Mouse (Mus musculus): Measurements from ENCODE around the gene Chst15.

Chst15 gene

DNA sequence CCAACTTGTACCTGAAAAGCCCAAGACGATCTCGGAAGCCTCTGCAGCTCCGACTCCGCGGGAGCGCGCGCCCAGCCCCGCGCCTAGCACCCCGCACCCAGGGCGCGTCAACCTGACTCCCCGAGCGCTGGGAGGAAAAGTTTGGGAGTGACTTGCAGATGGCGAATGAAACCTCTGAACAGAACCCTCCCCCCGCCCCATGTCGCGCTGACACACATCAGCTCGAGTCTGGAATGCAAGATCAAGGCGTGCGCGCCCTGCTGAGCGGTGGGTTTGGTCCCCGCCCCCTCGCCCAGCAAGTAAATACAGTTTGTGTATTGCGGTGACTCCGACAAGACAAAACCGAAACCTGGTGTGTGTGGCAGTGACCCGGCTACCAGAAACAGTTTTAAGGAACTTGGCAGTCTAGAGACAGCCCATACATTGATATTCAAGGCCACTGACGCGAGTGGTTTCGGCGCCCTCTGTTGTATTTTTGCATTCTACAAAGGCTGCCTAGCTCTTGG, at the start of gene Chst15:
Gene Chst15, minus strand, starts transcription at position 193 of the 506 bp plus-strand sequence.
- in situ Hi-C loops (cut with MboI; ENCODE audit: unreplicated experiment in 2 of 2) = loop anchor here (5.0 kb wide), 3 partner anchors 85 to 155 kb away; no protein-coding TSS in a partner anchor

DNA sequence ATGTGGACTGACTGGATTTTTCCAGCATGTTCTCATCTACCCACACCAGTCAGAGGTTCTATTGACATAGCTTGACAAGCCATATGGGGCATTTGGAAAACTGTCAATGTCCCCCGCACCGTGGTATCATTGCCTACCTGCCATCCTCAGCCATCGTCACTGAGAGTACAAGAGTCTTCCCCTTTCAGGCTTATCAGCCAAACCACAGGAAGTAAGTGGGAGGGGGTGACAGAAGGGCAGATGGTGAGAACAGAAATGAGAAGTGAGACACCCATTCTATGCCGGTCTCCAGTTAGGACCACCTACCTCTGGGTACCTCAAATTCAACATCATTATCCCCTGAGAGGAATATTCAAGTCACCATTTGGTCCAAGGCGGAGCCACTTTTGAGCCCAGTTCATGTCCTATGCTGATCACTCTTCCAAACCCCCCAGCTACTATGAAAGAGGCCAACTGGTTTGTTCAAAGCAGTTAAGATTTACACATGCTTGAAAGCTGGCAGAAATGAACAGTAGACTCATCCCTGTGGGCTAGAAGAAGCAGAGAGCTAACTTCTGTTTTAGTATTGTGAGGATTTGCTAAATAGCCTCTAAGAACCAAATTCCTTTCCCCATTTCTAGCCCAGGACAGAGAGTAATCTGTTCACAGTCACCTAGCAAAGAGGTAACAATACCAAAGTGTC, 48.8 kb upstream of the Chst15 start:
- in situ Hi-C loops (cut with MboI; ENCODE audit: unreplicated experiment in 2 of 2) = no loop called here

DNA sequence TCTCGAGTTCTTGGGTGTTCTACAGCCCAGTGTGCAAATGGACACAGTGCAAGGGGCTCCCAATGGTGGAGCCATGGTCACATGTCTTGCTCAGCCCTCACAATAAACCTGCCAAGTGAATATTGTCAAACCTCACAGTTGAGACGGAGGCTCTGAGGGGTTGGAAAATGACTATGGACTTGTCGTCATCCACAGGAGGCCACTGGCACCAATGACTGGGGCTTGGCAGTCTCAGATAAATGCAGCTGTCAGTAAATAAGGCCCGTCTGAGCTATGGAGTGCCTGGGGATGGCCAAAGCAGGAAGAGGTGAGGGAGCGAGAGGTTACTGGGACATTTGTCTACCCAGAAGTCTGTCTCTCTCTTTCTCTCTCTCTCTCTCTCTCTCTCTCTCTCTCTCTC, 48.1 kb upstream of the Chst15 start:
- in situ Hi-C loops (cut with MboI; ENCODE audit: unreplicated experiment in 2 of 2) = no loop called here

DNA sequence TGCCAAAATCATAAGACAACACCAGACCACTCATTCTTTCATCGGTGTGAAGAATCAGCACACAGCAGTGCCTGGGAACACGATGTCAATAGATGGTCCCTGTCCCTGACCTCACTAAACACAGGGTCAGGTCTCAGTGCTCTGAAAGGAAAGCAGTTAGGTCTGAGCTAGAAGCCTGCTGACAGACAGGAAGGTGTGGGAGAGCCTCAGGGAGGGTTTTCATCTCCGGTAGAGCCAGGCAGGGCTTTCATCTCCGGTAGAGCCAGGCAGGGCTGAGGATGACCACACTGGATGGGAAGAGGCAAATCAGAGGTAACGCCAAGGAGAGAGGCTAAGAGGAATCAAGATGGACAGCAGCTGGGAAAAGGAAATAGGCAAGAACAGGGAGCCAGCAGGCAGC, 47.5 kb upstream of the Chst15 start:
- in situ Hi-C loops (cut with MboI; ENCODE audit: unreplicated experiment in 2 of 2) = no loop called here

DNA sequence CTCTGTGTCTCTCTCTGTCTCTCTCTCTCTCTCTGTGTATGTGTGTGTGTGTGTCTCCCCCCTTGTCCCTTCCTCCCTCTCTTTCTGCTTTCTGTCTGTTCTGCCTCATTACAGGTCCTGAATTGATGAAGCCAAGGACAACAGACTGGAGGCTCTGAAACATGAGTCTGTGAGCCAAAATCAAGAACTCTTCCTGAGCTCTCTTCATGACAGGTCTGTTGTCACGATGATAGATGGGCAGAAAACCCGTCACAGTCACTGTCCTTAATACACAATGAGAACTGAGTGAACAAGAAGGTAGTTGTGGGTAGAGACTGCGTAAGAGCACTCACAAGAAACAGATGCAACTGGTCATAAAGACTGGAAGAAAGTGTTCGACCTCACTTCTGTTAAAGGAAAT, 43.3 kb upstream of the Chst15 start:
- in situ Hi-C loops (cut with MboI; ENCODE audit: unreplicated experiment in 2 of 2) = no loop called here

DNA sequence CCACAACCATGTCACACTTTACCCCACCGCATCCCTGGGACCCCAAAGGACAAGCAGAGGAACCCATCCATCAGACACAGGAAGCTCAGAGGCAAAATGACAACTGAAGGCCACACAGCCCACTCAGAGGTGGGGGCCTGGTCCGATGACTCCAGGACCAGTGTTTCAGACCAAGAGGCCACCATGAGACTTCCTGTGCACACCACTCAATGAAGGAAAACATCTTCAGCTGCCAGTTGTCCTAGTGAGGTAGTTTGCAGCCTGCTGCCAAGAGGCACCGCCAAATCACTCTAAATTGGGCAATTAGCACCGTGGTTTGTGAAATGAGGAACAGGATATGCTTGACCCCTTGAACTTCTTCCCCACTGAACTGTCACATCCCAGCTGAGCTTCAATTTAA, 41.7 kb upstream of the Chst15 start:
- in situ Hi-C loops (cut with MboI; ENCODE audit: unreplicated experiment in 2 of 2) = loop anchor here (5.0 to 10.0 kb wide), 4 partner anchors 36 to 336 kb away; no protein-coding TSS in a partner anchor

DNA sequence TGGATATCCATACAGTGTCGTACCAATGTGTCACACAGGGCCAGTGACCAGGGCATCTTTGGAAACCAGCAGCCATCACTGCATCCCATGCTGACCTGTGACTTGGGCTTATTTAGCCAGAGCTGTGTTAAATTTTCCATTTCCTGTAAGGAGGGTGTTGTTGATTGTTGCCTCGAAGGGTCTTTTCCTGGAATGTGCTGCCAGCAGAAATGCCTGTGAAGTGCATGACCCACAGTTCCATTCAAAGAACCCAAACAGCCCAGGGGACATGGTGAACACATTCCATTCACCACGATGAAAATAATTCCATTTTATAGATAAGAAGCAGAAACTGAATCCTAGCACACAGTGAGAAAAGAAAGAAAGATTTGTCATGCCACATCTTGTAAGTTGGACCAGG, 41.2 kb upstream of the Chst15 start:
- in situ Hi-C loops (cut with MboI; ENCODE audit: unreplicated experiment in 2 of 2) = loop anchor here (5.0 to 10.0 kb wide), 4 partner anchors 36 to 337 kb away; no protein-coding TSS in a partner anchor

DNA sequence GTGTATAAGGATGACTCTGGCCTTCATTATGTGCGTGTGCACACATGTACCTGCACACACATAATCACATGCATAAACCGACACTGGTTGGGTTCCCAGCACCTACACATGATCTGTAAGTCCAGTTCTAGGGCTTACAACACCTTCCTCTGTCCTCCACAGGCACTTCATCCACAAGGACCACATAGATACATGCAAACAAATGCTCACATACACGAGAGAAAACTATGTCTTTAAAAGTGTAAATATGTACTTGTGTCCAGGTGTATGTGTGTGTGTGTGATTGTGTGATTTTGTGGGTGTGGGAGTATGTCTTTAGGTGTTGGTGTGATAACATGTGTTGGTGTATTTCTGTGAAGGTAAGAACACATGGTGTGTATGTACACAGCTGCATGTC, 40.8 kb upstream of the Chst15 start:
- in situ Hi-C loops (cut with MboI; ENCODE audit: unreplicated experiment in 2 of 2) = loop anchor here (5.0 to 10.0 kb wide), 4 partner anchors 36 to 337 kb away; no protein-coding TSS in a partner anchor

DNA sequence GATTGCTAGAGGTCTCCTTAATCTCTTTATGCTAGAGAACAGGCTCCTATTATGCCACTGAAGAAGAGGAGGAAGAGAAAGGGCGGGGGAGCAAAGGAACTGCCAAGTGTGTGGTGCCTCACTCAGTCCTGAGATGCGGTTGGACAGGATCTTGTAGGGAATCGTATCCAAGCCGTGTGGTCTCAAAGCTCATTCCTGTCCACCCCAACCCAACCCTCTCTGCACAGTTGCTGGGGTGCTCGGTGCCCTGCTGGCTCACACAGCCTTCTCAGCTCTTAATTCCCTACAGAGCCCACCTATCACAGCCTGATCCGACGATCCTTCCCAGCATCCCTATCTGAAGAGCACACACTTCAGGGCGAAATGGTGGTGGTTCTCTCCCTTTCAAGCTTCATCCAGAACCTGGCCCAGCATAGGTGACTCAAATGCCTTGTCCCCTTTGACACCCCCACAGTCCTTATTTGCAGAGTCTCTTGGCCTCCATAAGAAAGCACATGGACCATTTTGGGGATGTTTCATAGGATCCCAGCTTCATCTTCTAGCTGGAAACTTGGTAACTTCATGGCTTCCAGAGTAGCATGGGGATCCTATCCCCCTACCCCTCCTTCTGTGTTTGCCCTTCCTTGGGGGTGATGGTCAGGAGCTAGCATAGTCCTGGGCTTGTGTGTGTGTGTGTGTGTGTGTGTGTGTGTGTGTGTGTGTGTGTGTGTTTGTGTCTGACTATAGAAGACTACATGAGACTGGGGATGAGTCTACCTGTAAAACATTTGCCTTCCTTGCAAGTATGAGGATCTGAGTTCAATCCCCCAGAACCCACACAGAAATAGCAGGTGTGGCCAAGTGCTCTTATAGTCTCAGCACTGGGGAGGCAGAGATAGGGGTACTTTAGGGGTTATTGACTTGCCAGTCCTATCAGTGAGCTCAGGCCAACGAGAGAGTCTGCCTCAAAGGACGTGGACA, 40.1 kb upstream of the Chst15 start:
- in situ Hi-C loops (cut with MboI; ENCODE audit: unreplicated experiment in 2 of 2) = loop anchor here (5.0 to 10.0 kb wide), 4 partner anchors 35 to 338 kb away; no protein-coding TSS in a partner anchor

DNA sequence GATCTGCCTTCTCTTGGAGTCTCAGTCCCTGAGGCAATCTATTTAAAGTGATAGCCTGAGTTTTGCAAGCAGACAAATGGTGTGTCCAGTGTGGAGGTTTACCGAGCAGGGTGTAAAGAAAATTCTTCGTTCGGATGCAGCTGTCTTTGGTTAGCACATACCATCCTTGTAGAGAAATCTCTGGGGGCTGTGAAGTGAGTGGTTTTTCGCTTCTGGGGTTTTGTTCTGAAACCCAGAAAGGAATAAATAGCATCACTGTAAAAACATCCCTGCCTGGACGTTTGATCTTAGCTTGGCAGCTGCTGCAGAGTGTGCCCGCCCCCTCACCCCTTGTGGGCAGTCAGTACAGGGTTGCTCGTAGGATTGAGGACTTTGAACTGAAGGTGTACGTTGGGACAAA, 39.2 kb upstream of the Chst15 start:
- in situ Hi-C loops (cut with MboI; ENCODE audit: unreplicated experiment in 2 of 2) = loop anchor here (5.0 to 10.0 kb wide), 4 partner anchors 34 to 339 kb away; no protein-coding TSS in a partner anchor

DNA sequence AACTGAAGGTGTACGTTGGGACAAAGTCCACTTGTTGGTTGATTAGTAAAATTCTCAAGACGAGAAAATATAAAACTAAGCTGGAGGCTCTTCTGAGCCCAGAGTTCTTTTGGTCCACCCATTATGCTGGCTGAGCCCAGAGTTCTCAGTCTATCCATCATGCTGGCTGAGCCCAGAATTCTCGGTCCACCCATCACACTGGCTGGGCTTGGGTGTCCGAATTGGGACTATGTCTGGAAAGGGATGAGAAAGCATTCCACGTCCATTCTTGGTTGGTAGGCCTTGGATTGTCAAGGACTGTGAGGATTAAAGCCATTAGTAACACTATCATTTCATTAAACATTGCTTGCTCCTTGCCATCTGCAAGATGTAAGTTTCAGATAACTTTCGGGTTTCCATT, 38.7 kb upstream of the Chst15 start:
- in situ Hi-C loops (cut with MboI; ENCODE audit: unreplicated experiment in 2 of 2) = loop anchor here (5.0 to 10.0 kb wide), 4 partner anchors 33 to 339 kb away; no protein-coding TSS in a partner anchor

DNA sequence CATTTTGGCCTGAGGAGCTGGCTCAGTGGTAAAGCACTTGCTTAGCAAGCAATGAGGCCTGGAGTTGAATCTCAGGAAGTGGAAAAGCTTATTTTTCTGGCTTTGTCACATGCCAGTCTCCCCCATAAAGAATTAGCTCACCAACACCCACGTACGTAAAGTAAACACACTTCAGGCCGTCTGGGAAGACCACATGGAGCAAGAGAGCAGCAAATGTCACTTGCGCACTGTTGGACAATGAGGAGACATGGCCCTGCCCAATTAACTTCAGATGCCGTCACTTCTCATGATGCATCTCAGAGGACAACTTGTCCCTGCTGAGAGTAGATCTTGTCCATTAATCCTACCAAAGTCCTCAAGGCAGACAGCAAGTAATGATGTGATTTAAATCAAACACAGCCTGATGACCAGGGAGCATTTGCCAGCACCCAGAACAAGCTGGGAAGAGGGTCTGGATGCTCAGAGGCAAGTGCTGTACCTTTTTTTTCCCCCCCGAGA, 32.1 kb upstream of the Chst15 start:
- in situ Hi-C loops (cut with MboI; ENCODE audit: unreplicated experiment in 2 of 2) = no loop called here

DNA sequence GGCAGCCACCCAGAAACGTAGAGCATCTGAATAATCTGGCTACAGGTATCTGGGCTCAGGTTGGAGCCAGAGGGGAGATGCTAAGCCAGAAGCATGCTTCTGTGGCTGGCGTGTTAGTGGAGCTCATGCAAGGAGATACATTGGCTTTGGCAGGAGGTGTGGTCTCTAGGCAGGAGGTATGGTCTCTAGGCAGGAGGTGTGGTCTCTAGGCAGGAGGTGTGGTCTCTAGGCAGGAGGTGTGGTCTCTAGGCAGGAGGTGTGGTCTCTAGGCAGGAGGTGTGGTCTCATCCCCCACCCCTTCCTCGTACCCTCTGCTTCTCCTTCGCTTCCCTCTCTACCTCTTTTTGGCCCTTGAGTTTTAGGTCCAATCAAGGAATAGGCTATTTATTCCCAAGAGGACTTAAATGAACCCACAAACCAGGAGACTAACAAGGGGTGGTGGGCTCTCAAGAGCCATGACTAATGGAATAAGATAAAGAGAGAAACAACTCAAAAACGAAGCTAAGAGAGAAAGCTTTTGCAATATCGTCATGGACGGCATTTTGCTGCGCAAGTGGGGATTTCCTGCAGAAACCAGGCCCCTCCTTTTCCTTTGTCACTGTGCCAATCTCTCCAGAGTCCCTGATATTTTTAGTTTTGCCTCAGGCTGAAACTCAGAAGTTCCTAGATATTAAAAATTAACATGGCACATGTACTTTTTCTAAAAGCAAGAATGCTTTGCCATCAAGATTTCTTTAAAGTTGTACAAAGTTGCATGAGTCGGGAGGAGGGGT, 30.4 kb upstream of the Chst15 start:
- in situ Hi-C loops (cut with MboI; ENCODE audit: unreplicated experiment in 2 of 2) = no loop called here

DNA sequence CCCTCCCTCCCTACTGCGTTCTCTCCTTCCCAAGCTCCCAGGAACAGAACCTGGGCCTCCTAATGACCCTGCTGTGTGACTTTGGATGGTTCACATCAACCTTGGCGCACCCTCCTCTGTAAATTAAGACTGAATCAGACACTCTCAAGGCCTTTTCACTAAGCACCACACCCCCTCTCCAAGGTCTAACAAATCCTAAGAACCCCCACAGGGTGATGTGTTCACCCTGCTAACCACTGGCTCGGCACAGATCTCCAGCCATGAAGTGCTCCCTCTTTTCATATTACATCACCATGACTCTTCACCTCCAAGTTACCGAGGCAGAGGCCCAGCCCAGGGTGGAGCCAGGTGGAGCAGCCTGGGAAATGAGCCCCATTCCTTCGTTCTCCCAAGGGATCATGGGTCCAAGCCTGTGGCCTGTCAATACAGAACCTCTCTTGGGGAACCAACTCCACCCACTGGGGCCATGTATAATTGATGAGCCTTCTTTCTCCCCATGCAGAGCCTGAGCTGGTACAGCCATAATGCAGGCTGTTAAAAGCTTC, 28.6 kb upstream of the Chst15 start:
- in situ Hi-C loops (cut with MboI; ENCODE audit: unreplicated experiment in 2 of 2) = no loop called here

DNA sequence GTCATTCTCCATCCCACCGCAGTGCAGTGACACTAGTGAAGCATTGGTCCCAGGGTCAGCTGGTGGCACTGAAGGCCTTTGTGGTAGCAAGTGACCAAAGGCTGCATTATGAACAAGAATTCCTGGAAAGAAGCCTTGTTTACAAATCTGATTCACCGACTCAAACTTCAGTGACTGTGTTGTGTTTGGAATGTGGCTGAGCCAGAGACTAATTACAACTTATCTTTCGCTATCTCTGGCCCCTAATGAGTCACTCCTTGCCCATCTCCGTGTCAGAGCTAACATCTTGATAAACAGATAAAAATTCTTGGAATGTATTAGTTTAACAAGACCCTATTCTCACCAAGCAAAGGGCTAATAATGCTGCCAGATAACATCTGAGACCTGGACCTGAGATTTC, 27.6 kb upstream of the Chst15 start:
- in situ Hi-C loops (cut with MboI; ENCODE audit: unreplicated experiment in 2 of 2) = no loop called here

DNA sequence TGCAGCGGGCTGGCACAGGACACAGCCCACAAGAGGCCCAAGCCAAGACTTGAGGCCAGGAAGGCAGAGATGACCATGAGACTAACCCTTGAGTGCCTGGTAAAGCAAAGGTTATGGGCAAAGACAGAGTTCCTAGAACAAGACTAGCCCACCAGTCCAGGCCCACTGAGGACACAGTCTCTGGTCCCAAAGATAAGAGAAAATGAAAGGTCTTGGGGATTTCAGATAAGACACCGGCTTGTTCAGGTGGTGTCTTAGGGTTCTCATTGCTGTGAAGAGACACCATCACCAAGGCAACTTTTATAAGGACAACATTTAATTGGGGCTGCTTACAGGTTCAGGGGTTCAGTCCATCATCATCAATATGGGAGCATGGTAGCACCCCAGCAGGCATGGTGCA, 26.9 kb upstream of the Chst15 start:
- in situ Hi-C loops (cut with MboI; ENCODE audit: unreplicated experiment in 2 of 2) = no loop called here

DNA sequence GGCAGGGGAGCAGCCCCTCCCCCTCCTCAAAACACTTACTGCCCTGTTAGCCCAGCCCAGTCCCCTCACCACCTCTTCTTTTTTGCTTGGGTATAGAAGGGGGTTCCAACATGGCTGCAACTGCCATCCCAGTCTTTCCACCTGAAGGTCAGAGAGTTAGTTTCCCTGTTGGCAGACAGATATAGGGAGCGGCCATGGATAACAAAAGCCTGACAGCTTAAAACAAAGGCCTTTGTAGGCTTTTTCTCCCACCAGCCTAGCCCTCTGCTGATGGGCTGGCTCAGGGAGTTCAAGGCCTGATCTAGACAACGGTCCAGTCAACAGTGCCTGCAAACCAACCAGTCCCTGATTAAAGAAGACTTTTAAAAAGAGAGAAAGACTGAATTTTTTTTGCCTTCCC, 26.1 kb upstream of the Chst15 start:
- in situ Hi-C loops (cut with MboI; ENCODE audit: unreplicated experiment in 2 of 2) = no loop called here

DNA sequence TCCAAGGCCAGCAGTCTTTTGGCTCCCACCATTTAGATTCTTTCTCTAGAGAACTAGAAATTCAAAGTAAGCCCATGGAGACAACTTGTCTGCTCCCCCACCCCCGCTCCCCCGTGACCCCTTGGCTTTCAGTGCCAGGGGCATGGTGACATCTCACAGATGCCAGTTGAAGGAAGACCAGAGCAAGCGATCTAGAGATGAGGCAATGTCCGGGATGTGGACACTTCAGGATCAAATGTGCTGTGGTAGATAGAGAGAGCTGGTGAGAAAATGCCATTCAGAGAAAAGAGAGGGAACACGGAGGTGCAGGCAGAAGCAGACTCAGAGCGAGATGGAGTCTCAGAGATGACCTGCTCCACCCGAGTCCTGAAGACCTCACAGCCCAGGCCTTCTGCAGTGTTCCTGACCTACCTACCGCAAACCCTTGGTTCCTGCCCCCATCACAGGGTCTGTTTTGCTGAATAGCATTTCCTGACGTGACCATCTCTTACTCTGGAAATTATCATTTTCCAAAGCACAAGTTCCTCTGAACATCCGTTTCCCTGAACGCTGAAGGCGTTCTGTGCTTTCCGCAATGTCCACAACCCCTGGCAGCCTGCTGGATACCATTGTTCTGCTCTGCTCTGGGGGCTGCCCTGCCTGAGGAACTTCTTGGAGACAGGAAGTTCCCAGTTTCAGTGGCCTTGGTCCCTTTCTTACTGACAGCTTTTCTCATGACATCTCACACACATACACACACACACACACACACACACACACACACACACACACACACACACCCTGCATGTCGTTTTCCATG, 22.2 kb upstream of the Chst15 start:
- in situ Hi-C loops (cut with MboI; ENCODE audit: unreplicated experiment in 2 of 2) = no loop called here

DNA sequence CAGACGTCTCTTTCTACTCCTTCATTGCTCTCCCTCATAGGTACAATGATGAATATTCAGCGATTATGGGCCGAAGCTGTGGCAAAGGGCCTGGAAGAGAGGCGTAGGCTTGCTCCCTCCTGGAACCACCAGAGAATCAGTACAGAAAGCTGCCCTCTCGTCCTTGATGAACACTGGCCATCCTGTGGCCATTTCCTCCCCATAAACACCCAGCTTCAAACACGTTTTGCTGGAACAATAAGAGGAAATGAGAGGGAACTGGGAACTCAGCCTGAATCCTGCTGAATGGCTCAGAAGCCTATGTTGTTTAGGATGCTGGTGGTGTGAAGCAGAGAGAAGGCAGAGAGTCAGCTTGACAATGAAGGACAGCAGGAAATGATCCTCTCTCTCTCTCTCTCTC, 21.3 kb upstream of the Chst15 start:
- in situ Hi-C loops (cut with MboI; ENCODE audit: unreplicated experiment in 2 of 2) = no loop called here

Data from v-Abl transformed pro-B cells (cell line).